Mouse (Mus musculus) kidney, adult 18-20 months (tissue): ENCODE results near the gene Thbs2.
"Not testable (repeated sequence)": the region's sequence is repeated elsewhere in the genome, so short reads cannot be mapped to it uniquely, and the experiment has no call there.

Experiments
- DNase-seq: peaks from one replicate; pipeline ENCODE4 v3.0.0; 2021

The Thbs2 gene

DNA sequence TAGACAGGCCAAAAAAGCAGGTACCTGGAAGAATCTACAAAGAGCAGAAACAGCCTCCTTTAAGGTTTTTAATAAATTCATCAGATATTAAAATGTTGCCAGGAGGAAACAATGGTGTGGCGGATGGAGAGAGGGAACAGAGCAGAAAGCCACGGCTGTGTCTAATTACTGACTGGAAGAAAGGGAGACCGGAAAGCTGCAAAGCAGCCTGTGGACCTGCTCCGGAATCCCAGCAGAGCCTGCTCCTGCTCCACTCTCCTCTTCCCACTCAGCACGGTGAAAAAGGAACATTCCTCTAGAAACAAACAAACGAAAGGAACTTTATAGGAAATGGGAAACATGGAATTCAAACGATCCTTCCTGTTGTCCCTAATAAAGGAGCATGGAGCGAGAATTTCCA is 69.6 kb downstream of the Thbs2 start:
- DNase-seq: no peak

DNA sequence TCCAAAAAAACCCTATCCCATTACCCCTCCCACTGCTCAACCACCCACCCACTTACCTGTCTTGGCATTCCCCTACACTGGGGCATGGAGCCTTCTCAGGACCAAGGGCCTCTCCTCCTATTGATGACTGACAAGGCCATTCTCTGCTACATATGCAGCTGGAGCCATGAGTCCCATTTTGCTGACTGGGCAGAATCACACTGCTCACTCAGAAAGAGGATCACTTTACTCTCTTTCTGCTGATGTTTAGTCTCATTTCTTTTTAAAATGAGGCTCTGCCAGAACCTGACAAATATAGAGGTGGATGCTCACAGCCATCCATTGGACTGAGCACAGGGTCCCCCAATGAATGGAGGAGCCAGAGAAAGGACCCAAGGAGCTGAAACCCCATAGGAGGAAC is 73.0 kb downstream of the Thbs2 start:
- DNase-seq: not testable (repeated sequence)

DNA sequence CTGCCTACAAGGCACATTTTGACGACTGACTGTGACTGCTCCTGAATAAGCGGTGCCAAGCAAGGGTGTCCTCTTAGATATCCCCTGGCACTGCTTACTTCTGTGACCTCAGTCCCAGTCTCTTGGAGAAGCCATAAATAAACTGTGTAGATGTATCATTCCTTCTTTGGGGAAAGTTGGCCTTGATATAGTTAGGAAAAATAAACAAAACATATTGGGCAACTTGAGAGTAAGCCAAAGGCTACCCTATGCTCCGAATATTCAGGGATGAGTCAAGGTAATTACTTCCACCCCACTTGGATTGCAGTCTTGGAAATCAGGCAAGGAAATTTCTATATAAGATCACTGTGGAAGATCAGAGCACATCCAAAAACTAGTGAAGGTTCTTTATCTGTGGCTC is 74.0 kb downstream of the Thbs2 start:
- DNase-seq: no peak

DNA sequence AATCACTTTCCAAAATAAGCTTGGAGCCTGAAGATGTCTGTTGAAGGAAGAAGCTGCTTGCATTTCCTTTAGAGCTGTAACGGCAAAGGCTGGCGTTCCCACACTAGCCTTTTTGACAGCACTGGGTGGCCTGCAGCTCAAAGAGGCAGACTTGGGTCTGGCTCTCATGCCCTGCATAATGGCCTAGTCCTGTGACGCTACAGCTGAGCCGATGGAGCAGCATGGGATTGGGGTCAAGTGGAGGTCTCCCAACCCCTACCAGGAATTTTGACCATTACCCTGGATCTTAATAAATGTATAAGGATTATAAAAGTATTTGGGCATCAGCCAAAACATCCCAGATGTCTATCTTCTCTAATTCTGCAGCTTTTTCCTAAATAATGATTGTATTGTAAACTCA is 75.0 kb downstream of the Thbs2 start:
- DNase-seq: no peak
